Mouse (Mus musculus) intestine, embryonic 14.5 days (tissue): ENCODE data around the gene Ptprg. TPM values are rescaled to one million over a fixed set of nuclear protein-coding genes. Genes with fewer than 3 reads are reported as not detected.

Experiments used
- ATAC-seq: fragments of 200-750 bp; cut with Nextera tagmentation; replicated peaks from 2 replicates; pipeline ENCODE4 v1.8.0; 2017; ENCODE audit warnings: low read depth, moderate number of reproducible peaks, moderate TSS enrichment, moderate library complexity; ENCODE audit not compliant: low FRiP score, low TSS enrichment
- DNase-seq: peaks from one replicate; pipeline ENCODE4 v3.0.0-alpha.2; 2018; ENCODE audit warnings: low spot score
- H3K27ac ChIP-seq: fragments of 300-500 bp; sonication (generic); 2 replicates; pipeline ENCODE4 v1.5.1; 2014; ENCODE audit warnings: low read depth, mild to moderate bottlenecking, control low read depth
- H3K27me3 ChIP-seq: fragments of 300-500 bp; sonication (generic); replicated peaks from 2 replicates; pipeline ENCODE4 v1.6.1; 2014; ENCODE audit warnings: low read length, control low read depth; ENCODE audit not compliant: control insufficient read depth, insufficient read depth
- H3K36me3 ChIP-seq: fragments of 300-500 bp; sonication (generic); 2 replicates; pipeline ENCODE4 v1.6.1; 2014; ENCODE audit warnings: low read length, control low read depth; ENCODE audit not compliant: control insufficient read depth, insufficient read depth
- H3K4me1 ChIP-seq: fragments of 300-500 bp; sonication (generic); replicated peaks from 2 replicates; pipeline ENCODE4 v1.6.1; 2014; ENCODE audit warnings: low read length, control low read depth, mixed read lengths; ENCODE audit not compliant: control insufficient read depth, insufficient read depth
- H3K4me2 ChIP-seq: fragments of 300-500 bp; sonication (generic); 2 replicates; pipeline ENCODE4 v1.6.1; 2014; ENCODE audit warnings: low read length
- H3K4me3 ChIP-seq: fragments of 300-500 bp; sonication (generic); 2 replicates; pipeline ENCODE4 v1.5.1; 2014; ENCODE audit warnings: low read depth, low read length, control low read depth, mixed read lengths
- H3K9ac ChIP-seq: fragments of 300-500 bp; sonication (generic); 2 replicates; pipeline ENCODE4 v1.6.1; 2014; ENCODE audit warnings: mild to moderate bottlenecking, low read length
- H3K9me3 ChIP-seq: fragments of 300-500 bp; sonication (generic); 2 replicates; pipeline ENCODE4 v1.6.1; 2016; ENCODE audit warnings: low read length, control low read depth; ENCODE audit not compliant: control insufficient read depth
- WGBS: fragments of 180-500 bp; shearing (Covaris S2); extraction: QIAGEN DNeasy Blood & Tissue Kit; methylation state at CpG from one replicate; pipeline ENCODE4 v1.1.7; 2014; 5-methylcytosine and 5-hydroxymethylcytosine counted together
- polyA plus RNA-seq: library from polyadenylated mRNA; unstranded; fragments of >200 nt; fragmentation: Nextera tagmentation; extraction: Ambion mirVana; gene quantifications from 2 replicates; pipeline ENCODE4 v1.2.1, GENCODE M21; 2014

Ptprg gene
- polyA plus RNA-seq, 1 experiment from 2014 or later: 25.1 TPM

GRCm38 (mm10) chr14:11670847-11671246 is 117.5 kb downstream of the Ptprg start:
- Histone ChIP-seq H3K4me1 (no peaks in the 10 kb centered on the region), H3K27me3 (no peaks in the 10 kb centered on the region), H3K27ac (no peak overlapping the region), H3K9me3 (no peaks in the 10 kb centered on the region), H3K36me3 (no peaks in the 10 kb centered on the region), H3K9ac (no peak overlapping the region), H3K4me3 (no peak overlapping the region), H3K4me2 (no peak overlapping the region)
- ATAC-seq (no peak), DNase-seq (no peak)
- WGBS: 28% methylated on average over 6 of the region's 6 CpGs

GRCm38 (mm10) chr14:11672981-11673547 is 119.7 kb downstream of the Ptprg start:
- H3K9ac ChIP-seq: no peak overlapping the region
- ATAC-seq: no peak
- WGBS: 87% methylated on average over 3 of the region's 3 CpGs

DNA sequence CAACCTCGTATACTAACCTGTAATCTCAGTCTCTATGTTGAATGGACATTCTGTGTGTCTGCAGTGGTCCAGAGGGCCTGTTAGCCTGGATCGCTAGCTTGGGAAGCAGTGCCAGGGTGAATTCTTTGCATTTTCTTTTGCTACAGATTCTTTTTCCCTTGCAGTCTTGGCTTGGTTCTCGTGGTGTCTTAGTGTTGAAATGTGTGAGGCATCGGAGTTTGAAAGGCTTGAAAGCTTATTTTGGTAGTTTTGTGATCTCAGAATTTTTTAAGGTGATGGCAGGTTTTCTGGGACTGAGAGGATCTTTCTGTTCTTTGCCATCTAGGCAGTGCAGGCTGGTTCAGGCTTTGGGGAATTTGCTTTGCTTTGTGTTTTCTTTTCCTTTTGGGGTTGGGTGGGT is 124.9 kb downstream of the Ptprg start:
- 72% methylated on average over 4 of the region's 4 CpGs for WGBS
- no peaks in the 10 kb centered on the region for H3K27me3 ChIP-seq
- ATAC-seq (no peak), DNase-seq (no peak)
- H3K27ac ChIP-seq: no peak overlapping the region
- H3K9me3 ChIP-seq: no peaks in the 10 kb centered on the region
- no peak overlapping the region for H3K4me3 ChIP-seq
- no peaks in the 10 kb centered on the region for H3K36me3 ChIP-seq
- H3K9ac ChIP-seq: no peak overlapping the region
- H3K4me1 ChIP-seq: peaks cover 12% of the 10 kb centered on the region
- no peak overlapping the region for H3K4me2 ChIP-seq

More at GRCm38 (mm10) chr14:11672981-11673547, 119.7 kb downstream of the Ptprg start:
- no peaks in the 10 kb centered on the region for H3K4me1 ChIP-seq
- no peaks in the 10 kb centered on the region for H3K27me3 ChIP-seq
- no peak overlapping the region for H3K27ac ChIP-seq
- no peak overlapping the region for H3K4me2 ChIP-seq
- DNase-seq: no peak
- no peak overlapping the region for H3K4me3 ChIP-seq
- no peaks in the 10 kb centered on the region for H3K9me3 ChIP-seq
- no peaks in the 10 kb centered on the region for H3K36me3 ChIP-seq

DNA sequence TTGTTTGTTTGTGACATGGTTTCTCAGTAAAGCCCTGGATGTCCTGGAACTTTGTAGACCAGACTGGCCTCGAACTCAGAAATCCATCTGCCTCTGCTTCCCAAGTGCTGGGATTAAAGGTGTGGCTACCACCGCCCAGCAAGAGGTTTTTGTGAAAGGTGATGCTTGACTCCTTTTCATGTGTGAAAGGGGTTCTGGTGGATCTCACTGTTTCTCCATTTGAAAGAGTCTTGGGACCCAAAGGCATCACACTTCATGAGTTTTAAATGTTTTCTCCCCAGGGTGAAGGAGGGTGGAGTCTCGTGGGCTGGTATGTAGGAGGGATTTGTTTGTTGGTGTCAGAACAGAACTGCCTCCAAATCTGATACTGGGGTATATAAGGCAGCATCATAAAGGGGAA is 126.4 kb downstream of the Ptprg start:
- H3K9me3 ChIP-seq: no peaks in the 10 kb centered on the region
- no peaks in the 10 kb centered on the region for H3K36me3 ChIP-seq
- no peak overlapping the region for H3K4me2 ChIP-seq
- H3K27ac ChIP-seq: no peak overlapping the region
- 65% methylated on average over 3 of the region's 3 CpGs for WGBS
- H3K9ac ChIP-seq: no peak overlapping the region
- peaks cover 18% of the 10 kb centered on the region for H3K4me1 ChIP-seq
- H3K27me3 ChIP-seq: no peaks in the 10 kb centered on the region
- DNase-seq (no peak), ATAC-seq (no peak)
- H3K4me3 ChIP-seq: no peak overlapping the region

- Histone ChIP-seq H3K4me1 (peaks cover 18% of the 10 kb centered on the region), H3K27me3 (no peaks in the 10 kb centered on the region), H3K4me3 (no peak overlapping the region), H3K9ac (no peak overlapping the region), H3K4me2 (no peak overlapping the region), H3K27ac (no peak overlapping the region), H3K36me3 (no peaks in the 10 kb centered on the region), H3K9me3 (no peaks in the 10 kb centered on the region)
- WGBS: 81% methylated on average over 2 of the region's 2 CpGs
- ATAC-seq (no peak), DNase-seq (no peak)
Observed at GRCm38 (mm10) chr14:11680621-11681020, 127.3 kb downstream of the Ptprg start.

- DNase-seq (no peak), ATAC-seq (no peak)
- Histone ChIP-seq H3K36me3 (no peaks in the 10 kb centered on the region), H3K9me3 (no peaks in the 10 kb centered on the region), H3K9ac (no peak overlapping the region), H3K4me3 (no peak overlapping the region), H3K27ac (0 out of 2 replicates have a peak overlapping the region, but pooled peaks have one; percentile 7), H3K4me1 (peaks cover 18% of the 10 kb centered on the region), H3K27me3 (no peaks in the 10 kb centered on the region), H3K4me2 (no peak overlapping the region)
- WGBS: 28% methylated on average over 3 of the region's 3 CpGs
Observed at GRCm38 (mm10) chr14:11682441-11682840, 129.1 kb downstream of the Ptprg start.

DNA sequence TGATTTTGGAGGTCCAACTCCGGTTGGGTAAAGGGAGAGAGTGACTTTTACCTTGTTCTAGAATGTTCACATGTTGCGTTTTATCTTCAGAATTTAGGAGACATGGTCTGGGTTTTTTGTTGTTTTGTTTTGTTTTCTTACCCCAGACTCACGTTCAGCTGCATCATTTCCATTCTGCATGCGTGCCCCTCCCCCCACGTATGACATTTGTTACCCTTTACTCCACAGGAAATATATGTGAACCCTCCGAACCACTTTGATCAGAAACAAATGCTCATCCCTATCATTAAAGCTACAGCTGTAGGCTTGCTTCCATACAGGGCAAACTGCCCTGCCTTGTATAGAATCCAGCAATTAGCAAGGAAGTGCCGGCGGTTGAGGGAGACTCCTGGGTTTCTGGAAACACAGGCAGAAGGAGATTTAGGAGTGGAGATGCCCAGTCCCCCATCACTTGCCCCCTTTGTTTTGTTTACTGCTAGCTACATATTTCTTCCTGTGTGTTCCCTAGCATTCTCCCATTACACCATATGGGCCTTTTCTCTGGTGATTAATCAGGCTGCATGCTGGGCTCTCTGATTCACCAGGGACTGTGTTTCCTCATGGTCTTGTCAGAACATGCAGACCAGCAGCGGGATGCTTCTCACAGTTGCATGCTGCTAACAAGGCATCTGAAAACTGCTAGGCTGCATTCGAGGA is 130.2 kb downstream of the Ptprg start:
- Histone ChIP-seq H3K4me2 (0 out of 2 replicates have a peak overlapping the region, but pooled peaks have one; percentile 13), H3K4me1 (peaks cover 18% of the 10 kb centered on the region), H3K9me3 (no peaks in the 10 kb centered on the region), H3K9ac (no peak overlapping the region), H3K4me3 (no peak overlapping the region), H3K36me3 (no peaks in the 10 kb centered on the region), H3K27me3 (no peaks in the 10 kb centered on the region), H3K27ac (peak overlapping the region; percentile 54; the same call in 1 of the 2 replicates)
- DNase-seq (peak; percentile 61), ATAC-seq (peak; percentile 47; the same call in 1 of the 2 replicates)
- 28% methylated on average over 10 of the region's 10 CpGs for WGBS

DNA sequence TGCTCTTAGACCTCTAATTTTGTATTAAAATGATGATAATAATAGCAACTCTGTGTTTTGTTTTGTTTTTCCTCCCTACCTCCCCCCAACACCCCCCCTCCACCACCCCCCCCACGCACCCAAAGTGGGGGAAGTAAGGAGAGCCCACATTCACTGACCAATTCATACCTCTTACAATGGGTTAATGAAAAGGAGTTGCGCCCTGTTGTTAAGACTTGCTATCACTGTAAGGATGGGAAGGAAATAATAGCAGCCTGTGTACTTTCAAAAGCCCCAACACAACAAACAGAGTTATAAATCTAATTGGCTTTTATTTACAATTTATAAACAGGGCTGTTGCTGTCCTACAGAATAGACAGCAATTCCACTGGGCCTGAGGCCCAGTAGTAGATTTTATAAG is 130.8 kb downstream of the Ptprg start:
- Histone ChIP-seq H3K36me3 (no peaks in the 10 kb centered on the region), H3K27me3 (no peaks in the 10 kb centered on the region), H3K4me3 (no peak overlapping the region), H3K4me1 (peaks cover 18% of the 10 kb centered on the region), H3K27ac (peak overlapping the region; percentile 54; the same call in 1 of the 2 replicates), H3K4me2 (no peak overlapping the region), H3K9me3 (no peaks in the 10 kb centered on the region), H3K9ac (no peak overlapping the region)
- ATAC-seq (no peak), DNase-seq (no peak)
- WGBS: 46% methylated on average over 2 of the region's 2 CpGs

GRCm38 (mm10) chr14:11687541-11687940 is 134.2 kb downstream of the Ptprg start:
- no peak overlapping the region for H3K27ac ChIP-seq
- no peaks in the 10 kb centered on the region for H3K36me3 ChIP-seq
- H3K9me3 ChIP-seq: no peaks in the 10 kb centered on the region
- no peak for DNase-seq
- WGBS: 81% methylated on average over 1 of the region's 1 CpGs
- no peak overlapping the region for H3K4me2 ChIP-seq
- no peak overlapping the region for H3K9ac ChIP-seq
- H3K4me3 ChIP-seq: no peak overlapping the region
- peaks cover 13% of the 10 kb centered on the region for H3K4me1 ChIP-seq
- H3K27me3 ChIP-seq: no peaks in the 10 kb centered on the region
- ATAC-seq: no peak
